Mouse (Mus musculus): ENCODE data around the gene Asb16. TPM values are rescaled to one million over a fixed set of nuclear protein-coding genes. Genes with fewer than 3 reads are reported as not detected.

Asb16 gene
- polyA plus RNA-seq, 1 experiment from 2014 or later, result 0.13 TPM

DNA sequence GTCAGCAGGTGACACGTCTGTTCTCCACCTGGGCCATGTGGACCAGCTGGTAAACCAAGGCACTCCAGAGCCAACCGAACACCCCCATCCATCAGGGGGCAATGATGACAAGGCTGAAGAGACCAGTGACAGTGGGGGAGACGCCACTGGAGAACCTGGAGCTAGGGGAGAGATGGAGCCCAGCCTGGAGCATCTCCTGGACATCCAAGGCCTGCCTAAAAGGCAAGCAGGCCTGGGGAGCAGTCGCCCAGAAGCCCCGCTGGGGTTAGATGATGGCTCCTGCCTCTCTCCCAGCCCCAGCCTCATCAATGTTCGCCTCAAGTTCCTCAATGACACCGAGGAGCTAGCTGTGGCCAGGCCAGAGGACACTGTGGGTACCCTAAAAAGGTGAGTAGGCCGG, 18.9 kb downstream of the Asb16 start:
- Histone ChIP-seq H3K9ac (no peak overlapping the region), H3K27me3 (replicated peaks) (no peaks in the 10 kb centered on the region), H3K4me2 (no peak overlapping the region), H3K27ac (ENCODE audit: poor library complexity, severe bottlenecking) (no peak overlapping the region), H3K4me3 (no peak overlapping the region), H3K4me1 (replicated peaks) (peaks cover 13% of the 10 kb centered on the region), H3K9me3 (replicated peaks) (no peaks in the 10 kb centered on the region), H3K36me3 (peaks cover 47% of the 10 kb centered on the region)
- 88% methylated on average over 8 of the region's 8 CpGs for WGBS
- no peak for ATAC-seq (ENCODE audit: insufficient number of reproducible peaks, low FRiP score)

DNA sequence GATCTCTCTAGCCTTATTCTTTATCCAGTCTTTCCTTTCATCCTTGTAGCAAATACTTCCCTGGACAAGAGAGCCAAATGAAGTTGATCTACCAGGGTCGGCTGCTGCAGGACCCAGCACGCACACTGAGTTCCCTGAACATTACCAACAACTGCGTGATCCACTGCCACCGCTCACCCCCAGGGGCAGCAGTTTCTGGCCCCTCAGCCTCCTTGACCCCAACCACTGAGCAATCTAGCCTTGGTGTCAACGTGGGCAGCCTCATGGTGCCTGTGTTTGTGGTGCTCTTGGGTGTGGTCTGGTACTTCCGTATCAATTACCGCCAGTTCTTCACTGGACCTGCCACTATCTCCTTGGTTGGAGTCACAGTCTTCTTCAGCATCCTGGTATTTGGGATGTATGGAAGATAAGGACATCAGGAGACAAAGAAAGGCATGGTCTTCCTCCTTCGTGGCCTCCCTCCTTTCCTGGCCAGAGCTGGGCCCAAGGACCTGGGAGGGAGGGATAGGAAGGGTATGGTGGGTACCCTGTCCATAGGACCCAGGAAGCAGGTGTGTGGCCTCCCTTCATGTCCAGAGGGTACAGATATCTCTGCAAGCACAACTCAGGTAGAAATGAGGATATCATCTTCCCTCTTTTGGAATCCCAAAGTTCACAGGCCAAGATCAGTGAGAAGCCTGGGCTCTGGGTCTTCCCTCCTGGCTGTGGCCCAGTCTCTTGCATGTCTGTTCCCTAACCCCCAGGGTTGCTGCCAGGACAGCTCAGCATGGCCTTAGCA, 19.7 kb downstream of the Asb16 start:
- WGBS, result 74% methylated on average over 8 of the region's 8 CpGs
- Histone ChIP-seq H3K27ac (ENCODE audit: poor library complexity, severe bottlenecking) (no peak overlapping the region), H3K9me3 (replicated peaks) (no peaks in the 10 kb centered on the region), H3K36me3 (peaks cover 54% of the 10 kb centered on the region), H3K27me3 (replicated peaks) (no peaks in the 10 kb centered on the region), H3K4me2 (no peak overlapping the region), H3K9ac (no peak overlapping the region), H3K4me3 (no peak overlapping the region), H3K4me1 (replicated peaks) (peaks cover 13% of the 10 kb centered on the region)
- no peak for ATAC-seq (ENCODE audit: insufficient number of reproducible peaks, low FRiP score)

DNA sequence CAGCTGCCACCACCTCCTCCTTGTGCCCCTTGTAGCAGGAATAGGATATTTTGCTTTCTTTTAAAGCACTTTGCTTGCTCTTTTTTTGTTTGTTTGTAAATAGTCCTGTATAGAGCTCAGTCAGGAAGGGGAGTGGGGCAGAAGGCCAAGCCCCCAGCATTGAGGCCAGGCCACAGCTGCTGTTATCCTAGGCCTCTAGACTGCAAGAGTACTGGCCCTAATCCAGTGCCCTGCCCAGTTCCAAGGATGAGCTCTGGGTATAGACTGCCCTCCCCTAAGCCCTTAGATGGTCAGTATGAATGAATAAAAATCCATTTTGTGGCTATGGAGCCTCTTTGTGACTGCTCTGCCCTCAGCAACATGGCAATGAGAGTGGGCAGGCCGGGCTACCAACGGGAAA, 20.4 kb downstream of the Asb16 start:
- Histone ChIP-seq H3K9me3 (replicated peaks) (no peaks in the 10 kb centered on the region), H3K4me2 (no peak overlapping the region), H3K27ac (ENCODE audit: poor library complexity, severe bottlenecking) (no peak overlapping the region), H3K9ac (no peak overlapping the region), H3K36me3 (peaks cover 61% of the 10 kb centered on the region), H3K4me3 (no peak overlapping the region), H3K4me1 (replicated peaks) (peaks cover 13% of the 10 kb centered on the region), H3K27me3 (replicated peaks) (no peaks in the 10 kb centered on the region)
- WGBS, result 82% methylated on average over 2 of the region's 2 CpGs
- no peak for ATAC-seq (ENCODE audit: insufficient number of reproducible peaks, low FRiP score)

DNA sequence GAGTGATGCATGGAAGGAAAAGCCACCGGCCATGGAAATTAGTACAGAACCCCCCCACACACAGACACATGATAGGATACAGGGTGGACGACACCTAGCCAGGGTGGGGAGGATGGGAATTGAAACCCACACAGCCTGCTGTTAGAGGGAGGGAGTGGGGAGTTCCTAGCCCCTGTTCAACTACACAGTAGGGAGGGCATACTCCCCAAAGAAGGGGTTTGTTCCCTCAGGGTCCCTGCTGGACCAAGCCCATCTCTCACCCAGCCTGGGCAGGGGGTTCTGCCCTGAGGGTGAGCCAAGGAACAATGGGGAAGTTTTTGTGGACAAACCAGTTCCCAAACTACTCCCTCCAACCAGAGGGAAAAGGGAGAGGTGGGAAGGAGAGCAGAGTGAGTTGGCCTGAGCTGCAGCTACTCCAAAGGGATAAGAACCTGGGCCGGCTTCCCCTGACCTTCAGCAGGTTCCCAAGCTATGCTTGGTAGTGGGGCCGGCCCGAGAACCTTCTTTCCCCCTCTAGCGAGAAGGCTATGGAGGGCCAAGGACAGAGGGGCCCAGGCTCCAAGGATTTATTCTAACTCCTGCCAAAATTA, 21.1 kb downstream of the Asb16 start:
- WGBS, result 59% methylated on average over 6 of the region's 6 CpGs
- ATAC-seq (ENCODE audit: insufficient number of reproducible peaks, low FRiP score), result no peak
- Histone ChIP-seq H3K27ac (ENCODE audit: poor library complexity, severe bottlenecking) (no peak overlapping the region), H3K4me1 (replicated peaks) (peaks cover 17% of the 10 kb centered on the region), H3K9ac (no peak overlapping the region), H3K36me3 (peaks cover 65% of the 10 kb centered on the region), H3K27me3 (replicated peaks) (no peaks in the 10 kb centered on the region), H3K9me3 (replicated peaks) (no peaks in the 10 kb centered on the region), H3K4me2 (no peak overlapping the region), H3K4me3 (no peak overlapping the region)

DNA sequence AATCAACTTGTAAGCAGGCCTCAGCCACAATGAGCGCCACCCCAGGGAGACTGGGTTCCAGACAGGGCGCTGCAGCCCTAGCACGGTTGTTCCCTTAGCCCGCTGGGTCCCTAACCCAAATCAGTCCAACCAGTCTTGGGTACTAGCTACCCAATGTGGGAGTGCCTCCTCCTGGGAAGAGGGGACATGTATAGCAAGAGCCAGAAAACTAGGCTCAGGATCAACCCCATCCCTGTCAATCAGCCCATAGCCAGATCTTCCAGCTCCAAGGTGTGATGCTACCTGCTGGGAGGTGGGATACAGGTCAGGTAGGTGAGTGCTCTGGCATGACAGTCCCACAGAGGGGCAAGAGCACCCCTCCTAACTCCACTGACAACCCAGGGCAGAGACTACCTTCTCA, 21.6 kb downstream of the Asb16 start:
- Histone ChIP-seq H3K4me1 (replicated peaks) (peaks cover 22% of the 10 kb centered on the region), H3K9ac (no peak overlapping the region), H3K4me3 (no peak overlapping the region), H3K4me2 (no peak overlapping the region), H3K36me3 (peaks cover 65% of the 10 kb centered on the region), H3K27me3 (replicated peaks) (no peaks in the 10 kb centered on the region), H3K9me3 (replicated peaks) (no peaks in the 10 kb centered on the region), H3K27ac (ENCODE audit: poor library complexity, severe bottlenecking) (no peak overlapping the region)
- ATAC-seq (ENCODE audit: insufficient number of reproducible peaks, low FRiP score), result no peak
- WGBS, result 82% methylated on average over 4 of the region's 4 CpGs

DNA sequence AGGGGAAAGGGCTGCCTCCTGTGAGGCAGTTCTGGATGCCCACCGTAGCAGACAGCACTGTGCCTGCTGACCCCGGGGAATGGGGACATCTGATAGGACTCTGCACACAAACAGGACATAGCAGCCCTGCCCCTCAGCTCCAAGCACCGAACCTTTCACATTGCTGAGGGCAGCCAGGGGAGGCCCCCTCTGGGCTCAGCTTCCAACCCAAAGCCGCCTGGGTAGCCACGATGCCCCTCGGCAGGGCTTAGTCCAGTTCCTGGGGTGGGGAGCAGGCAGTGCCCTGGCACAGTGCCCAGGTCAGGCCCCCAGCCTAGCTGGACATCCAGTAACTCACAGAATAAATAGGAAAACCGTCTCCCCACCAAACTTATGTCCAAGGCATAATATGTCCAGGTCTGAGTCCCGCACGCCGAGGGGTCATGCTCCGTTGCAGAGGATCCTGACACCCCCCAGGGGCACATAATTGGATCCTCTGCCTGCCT, 22.6 kb downstream of the Asb16 start:
- no peaks in the 10 kb centered on the region for H3K27me3 ChIP-seq (replicated peaks)
- H3K36me3 ChIP-seq, result peaks cover 65% of the 10 kb centered on the region
- no peak for ATAC-seq (ENCODE audit: insufficient number of reproducible peaks, low FRiP score)
- no peak overlapping the region for H3K9ac ChIP-seq
- H3K4me1 ChIP-seq (replicated peaks), result peaks cover 20% of the 10 kb centered on the region
- WGBS, result 81% methylated on average over 11 of the region's 11 CpGs
- H3K27ac ChIP-seq (ENCODE audit: poor library complexity, severe bottlenecking), result no peak overlapping the region
- no peak overlapping the region for H3K4me2 ChIP-seq
- no peak overlapping the region for H3K4me3 ChIP-seq
- no peaks in the 10 kb centered on the region for H3K9me3 ChIP-seq (replicated peaks)

DNA sequence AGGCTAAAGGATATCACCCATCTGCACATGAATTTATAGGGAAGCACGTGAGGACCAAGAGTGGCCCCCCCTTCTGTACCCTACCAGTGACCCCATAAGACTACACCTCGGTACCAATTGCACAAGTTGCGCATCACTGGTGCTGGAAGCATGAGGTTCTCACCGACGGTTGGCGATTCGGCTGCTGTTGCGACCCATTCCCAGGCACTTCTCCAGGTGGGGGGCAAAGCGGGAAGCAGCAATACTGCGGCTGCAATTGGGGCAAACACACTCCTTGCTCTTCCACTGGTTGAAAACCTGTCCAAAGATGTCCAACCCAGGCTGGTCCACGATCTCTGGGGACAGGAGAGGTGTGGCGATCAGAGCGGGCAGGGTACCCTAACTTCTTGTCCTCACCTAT, 25.4 kb downstream of the Asb16 start:
- Histone ChIP-seq H3K9ac (no peak overlapping the region), H3K4me1 (replicated peaks) (peaks cover 20% of the 10 kb centered on the region), H3K4me2 (no peak overlapping the region), H3K9me3 (replicated peaks) (no peaks in the 10 kb centered on the region), H3K27ac (ENCODE audit: poor library complexity, severe bottlenecking) (no peak overlapping the region), H3K27me3 (replicated peaks) (no peaks in the 10 kb centered on the region), H3K4me3 (no peak overlapping the region), H3K36me3 (peaks cover 48% of the 10 kb centered on the region)
- 94% methylated on average over 13 of the region's 13 CpGs for whole genome bisulfite sequencing
- no peak for ATAC-seq (ENCODE audit: insufficient number of reproducible peaks, low FRiP score)

DNA sequence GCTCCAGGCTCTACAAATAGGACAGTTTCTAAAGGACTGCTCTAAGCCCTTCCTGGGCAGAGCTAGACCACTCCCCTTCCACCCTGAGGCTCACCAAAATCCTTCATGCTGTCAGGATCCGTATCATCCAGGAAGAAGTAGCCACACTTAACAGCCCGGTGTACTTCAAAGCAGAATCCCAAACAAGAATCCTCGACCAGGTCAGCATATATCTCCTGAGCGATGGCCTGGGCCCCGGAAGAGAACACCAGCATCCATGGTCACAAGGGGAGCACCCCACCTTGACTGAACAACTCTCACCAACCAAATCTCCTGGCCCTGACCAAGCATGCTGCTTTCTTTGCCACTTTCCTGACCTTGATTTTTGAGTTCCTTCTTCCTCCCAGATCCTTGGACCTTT, 25.9 kb downstream of the Asb16 start:
- Histone ChIP-seq H3K9me3 (replicated peaks) (no peaks in the 10 kb centered on the region), H3K27me3 (replicated peaks) (no peaks in the 10 kb centered on the region), H3K27ac (ENCODE audit: poor library complexity, severe bottlenecking) (no peak overlapping the region), H3K9ac (peak overlapping the region; percentile 95; the same call in 1 of the 2 replicates), H3K4me1 (replicated peaks) (peaks cover 20% of the 10 kb centered on the region), H3K4me2 (peak overlapping the region; percentile 87; the same call in 1 of the 2 replicates), H3K4me3 (peak overlapping the region; percentile 90), H3K36me3 (peaks cover 48% of the 10 kb centered on the region)
- ATAC-seq (ENCODE audit: insufficient number of reproducible peaks, low FRiP score), result no peak
- 71% methylated on average over 5 of the region's 5 CpGs for WGBS

DNA sequence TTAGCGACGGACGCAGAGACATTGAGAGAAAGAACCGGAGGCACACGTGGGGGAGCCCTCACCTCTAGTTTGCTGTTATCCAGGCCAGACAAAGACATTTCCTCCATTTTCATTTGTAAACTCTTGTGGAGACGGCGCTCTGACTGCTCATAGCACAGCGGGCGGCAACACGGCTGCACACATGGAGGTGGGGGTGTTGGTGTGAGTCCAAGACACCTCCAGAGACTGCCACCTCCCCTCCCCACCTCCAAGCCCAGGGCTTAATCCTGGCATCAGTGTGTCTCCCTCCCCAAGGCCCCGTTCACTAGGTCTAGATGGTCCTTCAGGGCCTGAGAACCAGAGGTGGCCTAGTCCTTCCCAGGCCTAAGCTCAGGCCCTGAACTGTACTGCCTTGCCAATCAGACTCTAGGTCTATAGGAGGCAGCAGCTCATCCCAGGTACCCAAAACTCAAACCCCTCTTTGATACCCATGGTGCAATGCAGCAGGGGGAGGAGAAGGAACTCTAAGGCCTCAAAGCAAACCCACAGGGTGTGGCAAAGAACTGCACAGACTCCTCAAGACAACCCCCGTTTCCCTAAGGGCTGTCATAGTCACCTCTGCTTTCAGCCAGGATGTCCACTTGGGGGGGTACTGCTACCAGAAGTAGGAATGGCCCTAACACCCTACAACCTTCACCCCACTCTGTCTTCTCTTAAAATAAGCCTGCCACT, 26.5 kb downstream of the Asb16 start:
- WGBS, result 74% methylated on average over 12 of the region's 12 CpGs
- Histone ChIP-seq H3K36me3 (peaks cover 42% of the 10 kb centered on the region), H3K9ac (peak overlapping the region; percentile 95), H3K4me1 (replicated peaks) (peaks cover 20% of the 10 kb centered on the region), H3K27ac (ENCODE audit: poor library complexity, severe bottlenecking) (peak overlapping the region; percentile 99), H3K4me2 (peak overlapping the region; percentile 87), H3K9me3 (replicated peaks) (peaks cover 2% of the 10 kb centered on the region; the same call in 1 of the 2 replicates), H3K27me3 (replicated peaks) (no peaks in the 10 kb centered on the region), H3K4me3 (peak overlapping the region; percentile 90)
- ATAC-seq (ENCODE audit: insufficient number of reproducible peaks, low FRiP score), result no peak

DNA sequence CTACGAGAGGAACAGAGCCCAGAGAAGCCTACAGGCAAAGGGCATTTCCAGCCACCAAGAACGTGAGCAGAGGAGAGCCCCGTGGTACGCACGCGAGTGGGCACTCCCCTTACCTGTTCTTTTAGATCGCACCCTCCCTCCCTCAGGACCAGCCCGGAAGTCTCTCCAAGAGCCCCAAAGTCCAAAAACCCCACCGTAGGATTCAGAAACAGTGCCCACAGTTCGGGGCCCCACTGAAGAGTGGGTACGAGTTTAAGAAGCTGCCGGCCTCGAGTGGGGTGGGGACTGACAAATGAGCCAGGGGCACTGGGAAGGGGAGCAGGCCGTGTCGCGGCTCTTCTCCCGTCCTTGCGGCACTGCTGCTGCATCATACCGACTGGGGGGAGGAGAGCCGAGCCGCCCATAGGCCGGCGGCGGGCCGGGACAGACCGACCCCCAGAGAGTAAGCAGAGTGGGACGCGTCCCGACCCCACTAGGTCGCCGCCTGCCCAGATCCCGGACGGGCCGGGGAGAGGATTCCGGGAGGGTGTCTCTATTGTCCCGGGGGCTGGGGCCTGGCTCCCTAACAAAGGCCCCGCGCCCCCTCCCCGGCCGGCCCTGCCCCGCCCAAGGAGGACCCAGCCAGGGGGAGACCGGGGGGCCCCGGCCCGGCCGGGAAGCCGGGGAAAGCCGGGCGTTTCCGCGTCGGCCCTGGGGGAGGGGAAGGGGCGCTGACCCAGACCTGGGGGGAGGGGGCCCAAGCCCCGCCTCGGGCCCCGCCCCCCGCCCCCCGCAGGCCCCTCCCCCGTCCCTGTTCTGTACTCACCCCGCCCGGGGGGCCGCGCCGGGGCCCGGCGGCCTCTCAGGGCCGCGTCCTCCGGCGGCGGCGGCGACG, 27.3 kb downstream of the Asb16 start:
- peak overlapping the region; percentile 95 for H3K9ac ChIP-seq
- peak overlapping the region; percentile 99 for H3K27ac ChIP-seq (ENCODE audit: poor library complexity, severe bottlenecking)
- H3K4me1 ChIP-seq (replicated peaks), result peaks cover 20% of the 10 kb centered on the region
- no peaks in the 10 kb centered on the region for H3K27me3 ChIP-seq (replicated peaks)
- H3K36me3 ChIP-seq, result peaks cover 34% of the 10 kb centered on the region
- WGBS, result 2% methylated on average over 41 of the region's 73 CpGs
- H3K4me3 ChIP-seq, result peak overlapping the region; percentile 90
- H3K4me2 ChIP-seq, result peak overlapping the region; percentile 87
- ATAC-seq (ENCODE audit: insufficient number of reproducible peaks, low FRiP score), result peak; percentile 51
- peaks cover 4% of the 10 kb centered on the region; the same call in 1 of the 2 replicates for H3K9me3 ChIP-seq (replicated peaks)
